Mouse (Mus musculus): ENCODE data around the gene Kcnj4. TPM values are rescaled to one million over a fixed set of nuclear protein-coding genes. Genes with fewer than 3 reads are reported as not detected.
A peak's percentile ranks its signal among the peaks of the same experiment; 100 is the strongest.

The Kcnj4 gene
- polyA plus RNA-seq (2015; fragmentation: Nextera tagmentation; extraction: Ambion mirVana) = not detected in 2 replicates

GRCm38 (mm10) chr15:79504707-79505452 is at the start of gene Kcnj4:
Gene Kcnj4 (minus strand): TSS chr15:79505241.
- Histone ChIP-seq H3K4me3 (peak within 1 kb of the TSS; percentile 49), H3K27ac (no peak within 1 kb of the TSS), H3K4me1 (peaks cover 34% of the 10 kb centered on the region), H3K9ac (peak within 1 kb of the TSS; percentile 65), H3K4me2 (peak within 1 kb of the TSS; percentile 97), H3K27me3 (peaks cover 84% of the 10 kb centered on the region), H3K36me3 (ENCODE audit: poor library complexity, severe bottlenecking) (no peaks in the 10 kb centered on the region), H3K9me3 (replicated peaks) (no peaks in the 10 kb centered on the region)
- under 1% methylated on average over 52 of the region's 60 CpGs for WGBS
- ATAC-seq = 0 out of 2 replicates have a peak, but pooled peaks have one; percentile 20

DNA sequence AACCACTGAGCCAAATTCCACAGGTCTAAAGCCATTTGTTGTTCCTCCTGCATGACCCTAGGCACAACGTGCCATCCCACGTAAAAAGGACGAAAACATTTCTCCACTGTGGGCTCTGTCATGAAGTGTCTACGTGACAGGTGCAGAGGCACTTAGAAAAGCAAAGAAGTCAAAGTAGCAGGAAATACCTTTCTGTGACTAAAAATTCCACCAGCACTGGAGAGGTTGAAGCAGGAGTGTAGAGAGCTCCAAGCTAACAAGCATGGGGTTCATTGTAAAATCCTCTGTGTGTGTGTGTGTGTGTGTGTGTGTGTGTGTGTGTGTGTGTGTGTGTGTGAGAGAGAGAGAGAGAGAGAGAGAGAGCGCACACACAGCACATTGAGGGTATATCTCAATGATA is 47.5 kb upstream of the Kcnj4 start:
- Histone ChIP-seq H3K36me3 (ENCODE audit: poor library complexity, severe bottlenecking) (no peaks in the 10 kb centered on the region), H3K4me1 (no peaks in the 10 kb centered on the region), H3K27ac (no peak overlapping the region), H3K9ac (no peak overlapping the region), H3K4me3 (no peak overlapping the region), H3K9me3 (replicated peaks) (no peaks in the 10 kb centered on the region), H3K27me3 (0 out of 2 replicates have a peak, but pooled peaks cover 5% of the 10 kb centered on the region), H3K4me2 (no peak overlapping the region)
- no peak for ATAC-seq
- 79% methylated on average over 5 of the region's 5 CpGs for WGBS

- ATAC-seq = no peak
- no peak overlapping the region for H3K27ac ChIP-seq
- H3K9ac ChIP-seq = no peak overlapping the region
- H3K4me2 ChIP-seq = no peak overlapping the region
- H3K9me3 ChIP-seq (replicated peaks) = no peaks in the 10 kb centered on the region
- peaks cover 26% of the 10 kb centered on the region for H3K4me1 ChIP-seq
- 96% methylated on average over 2 of the region's 2 CpGs for WGBS
- H3K4me3 ChIP-seq = no peak overlapping the region
- H3K36me3 ChIP-seq (ENCODE audit: poor library complexity, severe bottlenecking) = peaks cover 12% of the 10 kb centered on the region
- 0 out of 2 replicates have a peak, but pooled peaks cover 5% of the 10 kb centered on the region for H3K27me3 ChIP-seq
These were observed 43.2 kb upstream of the Kcnj4 start for GRCm38 (mm10) chr15:79548226-79548625.

DNA sequence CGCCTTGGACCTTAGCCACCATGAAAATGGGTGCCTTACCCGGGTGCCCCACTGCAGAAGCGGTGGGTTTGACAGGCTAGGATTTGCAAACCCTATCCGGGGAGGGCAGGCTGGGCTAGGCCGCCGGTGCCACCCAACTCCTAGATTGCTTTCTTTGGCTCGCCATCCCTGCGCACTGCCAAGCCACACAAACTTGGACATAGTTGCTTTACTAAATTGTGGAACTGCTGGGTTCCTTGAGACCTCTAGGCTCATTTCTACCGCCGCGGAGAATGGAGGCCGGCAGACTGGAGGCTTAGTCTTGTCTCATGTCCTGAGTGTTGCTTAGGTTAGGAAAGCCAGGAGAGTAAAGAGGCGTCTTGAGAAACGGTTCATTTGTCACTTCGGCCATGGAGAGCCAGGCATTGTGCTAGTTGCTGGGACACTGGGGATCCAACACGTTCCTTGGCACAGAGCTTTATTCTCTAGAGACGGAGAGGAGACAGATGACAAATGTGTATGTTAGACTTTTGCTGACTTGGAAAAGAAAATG is 42.3 kb upstream of the Kcnj4 start:
- Histone ChIP-seq H3K9ac (peak overlapping the region; percentile 61; the same call in 1 of the 2 replicates), H3K4me1 (peaks cover 29% of the 10 kb centered on the region), H3K36me3 (ENCODE audit: poor library complexity, severe bottlenecking) (peaks cover 21% of the 10 kb centered on the region), H3K27me3 (0 out of 2 replicates have a peak, but pooled peaks cover 3% of the 10 kb centered on the region), H3K4me3 (peak overlapping the region; percentile 95), H3K4me2 (peak overlapping the region; percentile 92), H3K27ac (peak overlapping the region; percentile 96), H3K9me3 (replicated peaks) (no peaks in the 10 kb centered on the region)
- WGBS = 79% methylated on average over 17 of the region's 17 CpGs
- ATAC-seq = no peak

GRCm38 (mm10) chr15:79546410-79547288 is 41.6 kb upstream of the Kcnj4 start, which contains the start of gene Ddx17:
Gene Ddx17 (minus strand): TSS chr15:79546741.
- 3% methylated on average over 84 of the region's 84 CpGs for WGBS
- peak within 1 kb of the TSS; percentile 92 for H3K4me2 ChIP-seq

GRCm38 (mm10) chr15:79545921-79546399 is 40.9 kb upstream of the Kcnj4 start:
- Histone ChIP-seq H3K27ac (peak overlapping the region; percentile 98), H3K36me3 (ENCODE audit: poor library complexity, severe bottlenecking) (peaks cover 34% of the 10 kb centered on the region), H3K9ac (peak overlapping the region; percentile 98), H3K4me3 (peak overlapping the region; percentile 95), H3K4me2 (peak overlapping the region; percentile 92), H3K27me3 (no peaks in the 10 kb centered on the region), H3K4me1 (peaks cover 29% of the 10 kb centered on the region), H3K9me3 (replicated peaks) (no peaks in the 10 kb centered on the region)
- WGBS = under 1% methylated on average over 50 of the region's 52 CpGs
- peak; percentile 67 for ATAC-seq

More at GRCm38 (mm10) chr15:79546410-79547288, 41.6 kb upstream of the Kcnj4 start, which contains the start of gene Ddx17:
- Histone ChIP-seq H3K4me3 (peak within 1 kb of the TSS; percentile 95), H3K9ac (peak within 1 kb of the TSS; percentile 98), H3K9me3 (replicated peaks) (no peaks in the 10 kb centered on the region), H3K4me1 (peaks cover 29% of the 10 kb centered on the region), H3K36me3 (ENCODE audit: poor library complexity, severe bottlenecking) (peaks cover 28% of the 10 kb centered on the region), H3K27ac (peak within 1 kb of the TSS; percentile 98), H3K27me3 (no peaks in the 10 kb centered on the region)
- ATAC-seq = peak; percentile 99

DNA sequence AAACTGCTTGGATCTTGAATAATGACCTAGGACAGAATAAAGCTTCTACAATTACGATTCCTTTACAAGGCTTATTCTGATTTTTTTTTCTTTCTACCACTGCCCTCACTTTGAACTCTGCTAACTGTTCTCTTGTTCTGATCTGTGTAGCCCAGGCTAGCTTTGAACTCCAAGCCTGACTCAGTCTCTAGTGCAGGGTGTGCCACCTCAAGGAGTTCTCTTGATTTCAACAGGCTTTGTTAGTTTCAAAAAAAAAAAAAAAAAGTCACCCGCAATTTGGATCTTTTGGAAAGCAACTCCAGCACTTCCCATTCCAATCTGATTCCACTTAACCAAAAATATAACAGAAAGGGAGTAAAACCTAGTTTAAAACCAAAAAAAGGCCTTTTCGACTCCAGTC is 40.5 kb upstream of the Kcnj4 start:
- no peak for ATAC-seq
- Histone ChIP-seq H3K9ac (peak overlapping the region; percentile 98), H3K27me3 (no peaks in the 10 kb centered on the region), H3K4me2 (peak overlapping the region; percentile 92), H3K36me3 (ENCODE audit: poor library complexity, severe bottlenecking) (peaks cover 38% of the 10 kb centered on the region), H3K4me3 (peak overlapping the region; percentile 95), H3K9me3 (replicated peaks) (no peaks in the 10 kb centered on the region), H3K27ac (peak overlapping the region; percentile 98), H3K4me1 (peaks cover 32% of the 10 kb centered on the region)
- WGBS = 3% methylated on average over 3 of the region's 3 CpGs

DNA sequence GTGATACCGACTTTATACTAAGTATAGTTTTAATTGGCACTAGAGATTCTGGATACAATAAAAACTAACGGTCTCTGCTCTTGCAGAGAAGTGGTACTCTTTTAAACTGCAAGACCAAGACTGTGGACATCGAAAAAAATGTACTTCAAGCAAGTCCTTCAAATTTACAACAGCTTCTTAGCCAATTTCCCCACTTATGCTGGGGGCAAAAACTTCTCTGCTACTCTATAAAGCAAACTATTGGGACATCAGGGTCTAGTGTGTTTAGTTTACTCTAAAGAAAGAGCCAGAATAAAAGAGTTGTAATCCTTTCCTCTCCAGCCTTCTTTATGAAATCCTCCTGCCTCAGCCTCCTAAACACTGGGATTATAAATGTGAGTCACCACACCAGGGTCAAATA is 38.9 kb upstream of the Kcnj4 start:
- 94% methylated on average over 3 of the region's 3 CpGs for WGBS
- no peaks in the 10 kb centered on the region for H3K9me3 ChIP-seq (replicated peaks)
- peaks cover 53% of the 10 kb centered on the region for H3K36me3 ChIP-seq (ENCODE audit: poor library complexity, severe bottlenecking)

DNA sequence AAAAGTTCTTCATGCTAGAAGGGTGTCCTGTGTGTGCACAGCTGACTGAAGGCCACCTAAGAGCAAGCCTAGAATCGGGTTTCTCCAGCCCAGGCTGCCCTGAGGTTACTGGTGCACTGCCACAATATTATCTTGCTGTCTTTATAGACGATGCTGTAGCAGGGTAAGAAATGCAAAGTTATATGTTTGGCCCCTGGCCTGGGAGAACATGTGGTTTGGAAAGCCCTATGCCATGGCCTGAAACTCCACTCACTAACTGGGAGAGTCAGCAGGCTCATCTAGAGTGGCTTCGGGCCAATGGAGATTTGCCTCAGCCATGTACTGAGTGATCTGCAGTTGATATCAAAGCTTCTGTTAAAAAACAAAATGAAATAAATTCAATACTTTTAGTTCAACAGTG is 28.8 kb upstream of the Kcnj4 start:
- H3K9me3 ChIP-seq (replicated peaks) = no peaks in the 10 kb centered on the region
- H3K4me1 ChIP-seq = no peaks in the 10 kb centered on the region
- no peak overlapping the region for H3K4me3 ChIP-seq
- WGBS = 94% methylated on average over 3 of the region's 3 CpGs
- no peak overlapping the region for H3K9ac ChIP-seq
- H3K36me3 ChIP-seq (ENCODE audit: poor library complexity, severe bottlenecking) = peaks cover 100% of the 10 kb centered on the region
- H3K4me2 ChIP-seq = no peak overlapping the region
- H3K27ac ChIP-seq = no peak overlapping the region
- ATAC-seq = no peak
- no peaks in the 10 kb centered on the region for H3K27me3 ChIP-seq

More for the DNA sequence above, 38.9 kb upstream of the Kcnj4 start:
- H3K4me1 ChIP-seq = peaks cover 36% of the 10 kb centered on the region
- H3K4me2 ChIP-seq = peak overlapping the region; percentile 92
- H3K9ac ChIP-seq = 0 out of 2 replicates have a peak overlapping the region, but pooled peaks have one; percentile 16
- no peak for ATAC-seq
- no peak overlapping the region for H3K27ac ChIP-seq
- H3K4me3 ChIP-seq = peak overlapping the region; percentile 95
- no peaks in the 10 kb centered on the region for H3K27me3 ChIP-seq

DNA sequence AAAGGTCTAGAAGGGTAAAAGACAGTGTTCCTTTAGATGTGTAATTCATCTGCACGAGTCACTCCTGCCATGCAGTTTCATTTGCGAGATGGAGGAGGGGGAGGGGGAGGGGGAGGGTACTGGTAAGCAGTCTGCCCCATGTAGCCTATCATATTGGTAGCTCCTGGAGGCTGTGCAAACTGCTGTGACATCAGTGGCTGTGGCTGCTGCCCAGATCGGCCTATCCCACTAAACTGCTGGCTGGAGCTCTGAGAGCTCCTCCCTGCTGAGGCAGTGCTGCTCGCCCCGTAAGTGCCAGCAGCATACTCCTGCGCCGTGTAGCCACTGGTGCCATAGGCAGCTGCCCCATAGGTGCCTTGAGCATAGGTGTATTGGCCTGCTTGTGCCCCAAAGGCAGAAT is 24.9 kb upstream of the Kcnj4 start:
- 86% methylated on average over 7 of the region's 7 CpGs for WGBS
- no peak for ATAC-seq
- Histone ChIP-seq H3K9ac (no peak overlapping the region), H3K4me3 (no peak overlapping the region), H3K36me3 (ENCODE audit: poor library complexity, severe bottlenecking) (peaks cover 95% of the 10 kb centered on the region), H3K9me3 (replicated peaks) (no peaks in the 10 kb centered on the region), H3K4me2 (no peak overlapping the region), H3K27me3 (no peaks in the 10 kb centered on the region), H3K27ac (no peak overlapping the region), H3K4me1 (no peaks in the 10 kb centered on the region)

GRCm38 (mm10) chr15:79527991-79528639 is 23.1 kb upstream of the Kcnj4 start:
- Histone ChIP-seq H3K27me3 (no peaks in the 10 kb centered on the region), H3K27ac (no peak overlapping the region), H3K36me3 (ENCODE audit: poor library complexity, severe bottlenecking) (peaks cover 77% of the 10 kb centered on the region), H3K4me3 (no peak overlapping the region), H3K9ac (no peak overlapping the region), H3K4me1 (no peaks in the 10 kb centered on the region), H3K9me3 (replicated peaks) (no peaks in the 10 kb centered on the region), H3K4me2 (no peak overlapping the region)
- 80% methylated on average over 5 of the region's 5 CpGs for WGBS
- ATAC-seq = no peak
